Mouse (Mus musculus): Measurements from ENCODE around the gene Pla2g2c. TPM values are rescaled to one million over a fixed set of nuclear protein-coding genes. Genes with fewer than 3 reads are reported as not detected.

The Pla2g2c gene
- polyA plus RNA-seq, 1 experiment from 2014 or later = not detected

- Histone ChIP-seq H3K9ac (ENCODE audit: low read depth, low read length) (no peak overlapping the region), H3K4me2 (ENCODE audit: low read depth, low read length) (no peak overlapping the region), H3K27me3 (ENCODE audit: control insufficient read depth, insufficient read depth, low read depth, low read length) (no peaks in the 10 kb centered on the region), H3K4me1 (ENCODE audit: control insufficient read depth, low read depth, low read length) (no peaks in the 10 kb centered on the region), H3K36me3 (ENCODE audit: control insufficient read depth, insufficient read depth) (no peaks in the 10 kb centered on the region), H3K9me3 (replicated peaks; ENCODE audit: control insufficient read depth, low read length) (no peaks in the 10 kb centered on the region), H3K27ac (ENCODE audit: low read length) (no peak overlapping the region), H3K4me3 (ENCODE audit: low read depth, low read length) (no peak overlapping the region)
- ATAC-seq (ENCODE audit: low read depth) = no peak
- 38% methylated on average over 1 of the region's 1 CpGs for WGBS (ENCODE audit: insufficient replicate concordance)
Measured at GRCm38 (mm10) chr4:138714186-138714585, 10.4 kb upstream of the Pla2g2c start.

- H3K36me3 ChIP-seq (ENCODE audit: control insufficient read depth, insufficient read depth) = no peaks in the 10 kb centered on the region
- H3K4me1 ChIP-seq (ENCODE audit: control insufficient read depth, low read depth, low read length) = no peaks in the 10 kb centered on the region
- H3K4me2 ChIP-seq (ENCODE audit: low read depth, low read length) = no peak overlapping the region
- WGBS (ENCODE audit: insufficient replicate concordance) = 65% methylated on average over 9 of the region's 9 CpGs
- H3K27me3 ChIP-seq (ENCODE audit: control insufficient read depth, insufficient read depth, low read depth, low read length) = no peaks in the 10 kb centered on the region
- no peak overlapping the region for H3K9ac ChIP-seq (ENCODE audit: low read depth, low read length)
- no peak for ATAC-seq (ENCODE audit: low read depth)
- H3K4me3 ChIP-seq (ENCODE audit: low read depth, low read length) = no peak overlapping the region
- no peaks in the 10 kb centered on the region for H3K9me3 ChIP-seq (replicated peaks; ENCODE audit: control insufficient read depth, low read length)
- H3K27ac ChIP-seq (ENCODE audit: low read length) = no peak overlapping the region
Measured at GRCm38 (mm10) chr4:138716697-138717096, 7.9 kb upstream of the Pla2g2c start.

- no peaks in the 10 kb centered on the region for H3K4me1 ChIP-seq (ENCODE audit: control insufficient read depth, low read depth, low read length)
- no peaks in the 10 kb centered on the region for H3K27me3 ChIP-seq (ENCODE audit: control insufficient read depth, insufficient read depth, low read depth, low read length)
- H3K9me3 ChIP-seq (replicated peaks; ENCODE audit: control insufficient read depth, low read length) = no peaks in the 10 kb centered on the region
- H3K4me3 ChIP-seq (ENCODE audit: low read depth, low read length) = no peak overlapping the region
- no peak overlapping the region for H3K4me2 ChIP-seq (ENCODE audit: low read depth, low read length)
- H3K9ac ChIP-seq (ENCODE audit: low read depth, low read length) = no peak overlapping the region
- no peak for ATAC-seq (ENCODE audit: low read depth)
- H3K36me3 ChIP-seq (ENCODE audit: control insufficient read depth, insufficient read depth) = no peaks in the 10 kb centered on the region
- no peak overlapping the region for H3K27ac ChIP-seq (ENCODE audit: low read length)
- WGBS (ENCODE audit: insufficient replicate concordance) = 53% methylated on average over 5 of the region's 5 CpGs
Measured at GRCm38 (mm10) chr4:138718586-138719263, 5.9 kb upstream of the Pla2g2c start.

- Histone ChIP-seq H3K9me3 (replicated peaks; ENCODE audit: control insufficient read depth, low read length) (no peaks in the 10 kb centered on the region), H3K36me3 (ENCODE audit: control insufficient read depth, insufficient read depth) (no peaks in the 10 kb centered on the region), H3K4me3 (ENCODE audit: low read depth, low read length) (no peak overlapping the region), H3K27me3 (ENCODE audit: control insufficient read depth, insufficient read depth, low read depth, low read length) (no peaks in the 10 kb centered on the region), H3K4me2 (ENCODE audit: low read depth, low read length) (no peak overlapping the region), H3K9ac (ENCODE audit: low read depth, low read length) (no peak overlapping the region), H3K27ac (ENCODE audit: low read length) (no peak overlapping the region), H3K4me1 (ENCODE audit: control insufficient read depth, low read depth, low read length) (no peaks in the 10 kb centered on the region)
- no peak for ATAC-seq (ENCODE audit: low read depth)
- 52% methylated on average over 5 of the region's 5 CpGs for WGBS (ENCODE audit: insufficient replicate concordance)
Measured at GRCm38 (mm10) chr4:138719264-138719596, 5.4 kb upstream of the Pla2g2c start.

GRCm38 (mm10) chr4:138723493-138724281 is 905 bp upstream of the Pla2g2c start:
- Histone ChIP-seq H3K27ac (ENCODE audit: low read length) (no peak overlapping the region), H3K4me1 (ENCODE audit: control insufficient read depth, low read depth, low read length) (no peaks in the 10 kb centered on the region; the same call in 1 of the 2 replicates), H3K36me3 (ENCODE audit: control insufficient read depth, insufficient read depth) (no peaks in the 10 kb centered on the region), H3K9ac (ENCODE audit: low read depth, low read length) (no peak overlapping the region), H3K4me3 (ENCODE audit: low read depth, low read length) (no peak overlapping the region), H3K27me3 (ENCODE audit: control insufficient read depth, insufficient read depth, low read depth, low read length) (peaks cover 3% of the 10 kb centered on the region), H3K4me2 (ENCODE audit: low read depth, low read length) (no peak overlapping the region), H3K9me3 (replicated peaks; ENCODE audit: control insufficient read depth, low read length) (no peaks in the 10 kb centered on the region)
- no peak for ATAC-seq (ENCODE audit: low read depth)
- WGBS (ENCODE audit: insufficient replicate concordance) = 38% methylated on average over 15 of the region's 15 CpGs

- Histone ChIP-seq H3K36me3 (ENCODE audit: control insufficient read depth, insufficient read depth) (no peaks in the 10 kb centered on the region), H3K27ac (ENCODE audit: low read length) (no peak overlapping the region), H3K4me1 (ENCODE audit: control insufficient read depth, low read depth, low read length) (no peaks in the 10 kb centered on the region; the same call in 1 of the 2 replicates), H3K9ac (ENCODE audit: low read depth, low read length) (no peak overlapping the region), H3K4me3 (ENCODE audit: low read depth, low read length) (no peak overlapping the region), H3K4me2 (ENCODE audit: low read depth, low read length) (no peak overlapping the region), H3K27me3 (ENCODE audit: control insufficient read depth, insufficient read depth, low read depth, low read length) (peaks cover 3% of the 10 kb centered on the region), H3K9me3 (replicated peaks; ENCODE audit: control insufficient read depth, low read length) (no peaks in the 10 kb centered on the region)
- peak; percentile 48 for ATAC-seq (ENCODE audit: low read depth)
- WGBS (ENCODE audit: insufficient replicate concordance) = 4% methylated on average over 13 of the region's 13 CpGs
Measured at GRCm38 (mm10) chr4:138725127-138725461, 502 bp downstream of the Pla2g2c start.

- H3K27me3 ChIP-seq (ENCODE audit: control insufficient read depth, insufficient read depth, low read depth, low read length) = peaks cover 3% of the 10 kb centered on the region
- H3K27ac ChIP-seq (ENCODE audit: low read length) = no peak overlapping the region
- 0 out of 2 replicates have a peak, but pooled peaks have one; percentile 35 for ATAC-seq (ENCODE audit: low read depth)
- no peak overlapping the region for H3K4me2 ChIP-seq (ENCODE audit: low read depth, low read length)
- H3K4me1 ChIP-seq (ENCODE audit: control insufficient read depth, low read depth, low read length) = no peaks in the 10 kb centered on the region; the same call in 1 of the 2 replicates
- 43% methylated on average over 5 of the region's 5 CpGs for WGBS (ENCODE audit: insufficient replicate concordance)
- no peak overlapping the region for H3K9ac ChIP-seq (ENCODE audit: low read depth, low read length)
- H3K36me3 ChIP-seq (ENCODE audit: control insufficient read depth, insufficient read depth) = no peaks in the 10 kb centered on the region
- H3K9me3 ChIP-seq (replicated peaks; ENCODE audit: control insufficient read depth, low read length) = no peaks in the 10 kb centered on the region
- no peak overlapping the region for H3K4me3 ChIP-seq (ENCODE audit: low read depth, low read length)
Measured at GRCm38 (mm10) chr4:138725751-138726150, 1.2 kb downstream of the Pla2g2c start.

- Histone ChIP-seq H3K36me3 (ENCODE audit: control insufficient read depth, insufficient read depth) (no peaks in the 10 kb centered on the region), H3K27me3 (ENCODE audit: control insufficient read depth, insufficient read depth, low read depth, low read length) (peaks cover 3% of the 10 kb centered on the region), H3K27ac (ENCODE audit: low read length) (no peak overlapping the region), H3K4me1 (ENCODE audit: control insufficient read depth, low read depth, low read length) (no peaks in the 10 kb centered on the region; the same call in 1 of the 2 replicates), H3K4me3 (ENCODE audit: low read depth, low read length) (no peak overlapping the region), H3K4me2 (ENCODE audit: low read depth, low read length) (no peak overlapping the region), H3K9ac (ENCODE audit: low read depth, low read length) (no peak overlapping the region), H3K9me3 (replicated peaks; ENCODE audit: control insufficient read depth, low read length) (no peaks in the 10 kb centered on the region)
- 36% methylated on average over 9 of the region's 9 CpGs for WGBS (ENCODE audit: insufficient replicate concordance)
- peak; percentile 32; the same call in 1 of the 2 replicates for ATAC-seq (ENCODE audit: low read depth)
Measured at GRCm38 (mm10) chr4:138729018-138729703, 4.6 kb downstream of the Pla2g2c start.

- H3K4me2 ChIP-seq (ENCODE audit: low read depth, low read length) = no peak overlapping the region
- H3K9ac ChIP-seq (ENCODE audit: low read depth, low read length) = no peak overlapping the region
- H3K27ac ChIP-seq (ENCODE audit: low read length) = no peak overlapping the region
- no peak overlapping the region for H3K4me3 ChIP-seq (ENCODE audit: low read depth, low read length)
- 51% methylated on average over 7 of the region's 7 CpGs for WGBS (ENCODE audit: insufficient replicate concordance)
- no peaks in the 10 kb centered on the region for H3K4me1 ChIP-seq (ENCODE audit: control insufficient read depth, low read depth, low read length)
- no peaks in the 10 kb centered on the region for H3K27me3 ChIP-seq (ENCODE audit: control insufficient read depth, insufficient read depth, low read depth, low read length)
- H3K9me3 ChIP-seq (replicated peaks; ENCODE audit: control insufficient read depth, low read length) = no peaks in the 10 kb centered on the region
- ATAC-seq (ENCODE audit: low read depth) = no peak
- no peaks in the 10 kb centered on the region for H3K36me3 ChIP-seq (ENCODE audit: control insufficient read depth, insufficient read depth)
Measured at GRCm38 (mm10) chr4:138734105-138734504, 9.5 kb downstream of the Pla2g2c start.

Measured in liver, embryonic 16.5 days (tissue).